Mouse (Mus musculus) lung, embryonic 14.5 days (tissue): ENCODE data around the gene Dmwd. TPM values are rescaled to one million over a fixed set of nuclear protein-coding genes. Genes with fewer than 3 reads are reported as not detected.

Experiments used
- ATAC-seq: fragments of 200-750 bp; cut with Nextera tagmentation; 2 replicates; pipeline ENCODE4 v1.8.0; 2017; ENCODE audit warnings: mild to moderate bottlenecking, moderate TSS enrichment, moderate library complexity; ENCODE audit not compliant: insufficient read depth
- DNase-seq: peaks from one replicate; pipeline ENCODE4 v3.0.0-alpha.2; 2015
- H3K27ac ChIP-seq: fragments of 300-500 bp; sonication (generic); 2 replicates; pipeline ENCODE4 v1.5.1; 2014; ENCODE audit warnings: low read depth, mild to moderate bottlenecking, moderate library complexity
- H3K27me3 ChIP-seq: fragments of 300-500 bp; sonication (generic); 2 replicates; pipeline ENCODE4 v1.6.1; 2014; ENCODE audit warnings: low read length, control low read depth; ENCODE audit not compliant: insufficient read depth
- H3K36me3 ChIP-seq: fragments of 300-500 bp; sonication (generic); 2 replicates; pipeline ENCODE4 v1.6.1; 2014; ENCODE audit warnings: control low read depth; ENCODE audit not compliant: insufficient read depth
- H3K4me1 ChIP-seq: fragments of 300-500 bp; sonication (generic); 2 replicates; pipeline ENCODE4 v1.6.1; 2014; ENCODE audit warnings: antibody characterized with exemption, control low read depth; ENCODE audit not compliant: insufficient read depth
- H3K4me2 ChIP-seq: fragments of 300-500 bp; sonication (generic); 2 replicates; pipeline ENCODE4 v1.6.1; 2014; ENCODE audit warnings: mild to moderate bottlenecking
- H3K4me3 ChIP-seq: fragments of 300-500 bp; sonication (generic); 2 replicates; pipeline ENCODE4 v1.5.1; 2014; ENCODE audit warnings: low read depth, low read length
- H3K9ac ChIP-seq: fragments of 300-500 bp; sonication (generic); 2 replicates; pipeline ENCODE4 v1.6.1; 2014
- H3K9me3 ChIP-seq: fragments of 300-500 bp; sonication (generic); 2 replicates; pipeline ENCODE4 v1.6.1; 2016; ENCODE audit warnings: low read depth, low read length, control low read depth
- CTCF ChIP-seq: IDR thresholded peaks from 2 replicates; pipeline ENCODE4 v1.5.1; 2016; ENCODE audit warnings: antibody characterized with exemption, low read depth
- WGBS: fragments of 180-500 bp; shearing (Covaris S2); extraction: QIAGEN DNeasy Blood & Tissue Kit; methylation state at CpG from one replicate; pipeline ENCODE4 v1.1.7; 2014; 5-methylcytosine and 5-hydroxymethylcytosine counted together
- polyA plus RNA-seq: library from polyadenylated mRNA; unstranded; fragments of >200 nt; fragmentation: Nextera tagmentation; extraction: Ambion mirVana; gene quantifications from 2 replicates; pipeline ENCODE4 v1.2.1, GENCODE M21; 2014

Dmwd gene
- polyA plus RNA-seq, 1 experiment from 2014 or later, result 19.2 TPM

DNA sequence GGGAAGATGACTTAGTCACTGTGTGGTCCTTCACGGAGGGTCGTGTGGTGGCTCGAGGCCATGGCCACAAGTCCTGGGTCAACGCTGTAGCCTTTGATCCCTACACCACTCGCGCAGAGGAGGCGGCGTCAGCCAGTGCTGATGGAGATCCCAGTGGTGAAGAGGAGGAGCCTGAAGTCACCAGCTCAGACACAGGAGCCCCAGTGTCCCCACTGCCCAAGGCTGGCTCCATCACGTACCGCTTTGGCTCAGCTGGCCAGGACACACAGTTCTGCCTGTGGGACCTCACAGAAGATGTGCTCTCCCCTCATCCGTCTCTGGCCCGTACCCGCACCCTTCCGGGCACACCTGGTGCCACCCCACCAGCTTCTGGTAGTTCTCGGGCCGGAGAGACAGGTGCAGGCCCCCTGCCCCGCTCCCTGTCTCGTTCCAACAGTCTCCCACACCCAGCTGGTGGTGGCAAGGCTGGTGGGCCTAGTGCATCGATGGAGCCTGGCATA lies 4.5 kb downstream of the Dmwd start:
- peaks cover 56% of the 10 kb centered on the region for H3K36me3 ChIP-seq
- H3K4me3 ChIP-seq, result no peak overlapping the region
- no peak overlapping the region for H3K9ac ChIP-seq
- TF ChIP-seq CTCF, result no peak
- no peak overlapping the region for H3K27ac ChIP-seq
- WGBS, result 84% methylated on average over 19 of the region's 19 CpGs
- H3K4me2 ChIP-seq, result no peak overlapping the region
- H3K27me3 ChIP-seq, result no peaks in the 10 kb centered on the region
- peaks cover 15% of the 10 kb centered on the region for H3K4me1 ChIP-seq
- no peaks in the 10 kb centered on the region for H3K9me3 ChIP-seq
- ATAC-seq (no peak), DNase-seq (no peak)

DNA sequence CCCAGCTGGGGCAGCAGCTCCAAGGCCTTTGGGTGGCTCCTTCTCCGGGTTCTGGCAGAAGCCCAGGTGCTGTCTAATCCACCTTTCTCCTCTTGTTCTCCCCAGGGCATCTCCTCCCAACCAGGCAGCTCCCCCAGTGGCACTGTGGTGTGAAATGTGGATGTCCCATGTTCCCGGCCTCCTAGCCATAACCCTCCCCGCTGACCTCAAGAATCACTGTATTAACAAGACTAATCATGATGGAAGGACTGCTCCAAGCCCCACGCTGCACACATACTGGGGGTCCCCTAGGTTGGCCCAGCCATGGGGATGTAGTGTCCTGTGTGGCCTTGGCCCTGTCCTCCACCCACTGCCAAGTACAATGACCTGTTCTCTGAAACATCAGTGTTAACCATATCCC lies 6.1 kb downstream of the Dmwd start:
- Histone ChIP-seq H3K27me3 (no peaks in the 10 kb centered on the region), H3K4me2 (no peak overlapping the region), H3K9ac (peak overlapping the region; percentile 7; the same call in 1 of the 2 replicates), H3K4me1 (peaks cover 14% of the 10 kb centered on the region), H3K36me3 (peaks cover 62% of the 10 kb centered on the region), H3K4me3 (no peak overlapping the region), H3K9me3 (no peaks in the 10 kb centered on the region), H3K27ac (no peak overlapping the region)
- no peak for ATAC-seq
- TF ChIP-seq CTCF, result no peak
- no peak for DNase-seq
- 79% methylated on average over 4 of the region's 4 CpGs for WGBS

DNA sequence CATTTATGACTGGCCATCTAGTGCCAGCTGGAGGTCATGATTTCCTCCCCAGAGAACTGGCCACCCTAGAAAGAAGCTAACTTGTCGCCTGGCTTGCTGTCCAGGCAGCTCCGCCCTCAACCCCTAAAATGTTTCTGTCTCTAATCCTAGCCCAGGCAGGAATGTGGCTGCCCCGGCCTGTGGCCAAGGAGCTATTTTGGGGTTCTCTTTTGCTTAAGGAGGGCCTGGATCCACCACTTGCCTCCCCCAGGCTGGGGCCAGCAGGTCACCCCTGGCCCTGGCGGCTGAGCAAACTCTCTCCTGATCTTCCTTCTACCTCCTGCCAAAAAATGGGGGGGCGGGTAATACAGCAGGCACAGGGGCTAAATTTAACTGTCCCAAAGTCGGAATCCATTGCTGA lies 7.1 kb downstream of the Dmwd start:
- peak; percentile 3; the same call in 1 of the 2 replicates for ATAC-seq
- peak overlapping the region; percentile 28; the same call in 1 of the 2 replicates for H3K27ac ChIP-seq
- WGBS, result 47% methylated on average over 6 of the region's 6 CpGs
- no peaks in the 10 kb centered on the region for H3K9me3 ChIP-seq
- DNase-seq, result peak; percentile 21
- H3K4me2 ChIP-seq, result peak overlapping the region; percentile 56
- H3K4me3 ChIP-seq, result no peak overlapping the region
- no peaks in the 10 kb centered on the region for H3K27me3 ChIP-seq
- no peak overlapping the region for H3K9ac ChIP-seq
- peaks cover 9% of the 10 kb centered on the region for H3K4me1 ChIP-seq
- TF ChIP-seq CTCF, result no peak
- H3K36me3 ChIP-seq, result peaks cover 67% of the 10 kb centered on the region

DNA sequence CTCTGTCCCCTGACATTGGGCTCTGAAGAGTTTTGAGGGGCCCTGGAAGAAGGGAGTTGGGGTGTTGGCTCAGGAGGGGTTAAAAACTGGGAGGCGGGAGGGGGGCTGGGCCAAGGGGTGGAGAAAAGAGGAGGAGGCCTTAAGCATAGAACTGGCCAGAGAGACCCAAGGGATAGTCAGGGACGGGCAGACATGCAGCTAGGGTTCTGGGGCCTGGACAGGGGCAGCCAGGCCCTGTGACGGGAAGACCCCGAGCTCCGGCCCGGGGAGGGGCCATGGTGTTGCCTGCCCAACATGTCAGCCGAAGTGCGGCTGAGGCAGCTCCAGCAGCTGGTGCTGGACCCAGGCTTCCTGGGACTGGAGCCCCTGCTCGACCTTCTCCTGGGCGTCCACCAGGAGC lies 7.7 kb downstream of the Dmwd start, which contains the start of gene Dmpk:
Gene Dmpk (plus strand): TSS at position 149 of the 400 bp plus-strand sequence.
- H3K4me1 ChIP-seq, result peaks cover 9% of the 10 kb centered on the region

DNA sequence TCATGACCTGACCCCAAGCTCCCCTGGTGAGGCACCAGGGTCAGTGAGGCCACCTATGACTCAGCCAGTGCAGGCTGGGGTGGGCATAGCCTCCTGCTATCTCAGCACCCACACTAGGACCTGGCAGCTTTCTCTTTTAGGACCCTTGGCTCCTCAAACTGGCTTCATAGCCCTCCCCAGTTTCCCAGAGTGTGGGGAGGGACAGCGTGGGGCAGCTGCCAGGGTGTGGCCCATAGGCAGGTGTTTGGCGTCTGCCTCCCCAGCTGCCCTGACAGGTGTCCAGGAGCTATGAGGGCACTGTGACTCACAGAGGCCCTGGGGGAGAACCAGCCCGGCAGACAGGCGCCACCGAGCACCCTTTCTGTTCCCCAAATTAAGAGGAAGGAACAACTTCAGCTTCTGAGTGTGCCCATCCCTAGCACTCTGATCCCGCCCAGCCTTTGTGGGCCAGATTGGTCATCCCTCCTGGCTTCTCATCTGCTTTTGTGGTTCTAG lies 8.3 kb downstream of the Dmwd start:
- H3K9ac ChIP-seq, result peak overlapping the region; percentile 50
- no peak for TF ChIP-seq CTCF
- peaks cover 9% of the 10 kb centered on the region for H3K4me1 ChIP-seq
- H3K36me3 ChIP-seq, result peaks cover 63% of the 10 kb centered on the region
- ATAC-seq (0 out of 2 replicates have a peak, but pooled peaks have one; percentile 6), DNase-seq (no peak)
- H3K4me2 ChIP-seq, result peak overlapping the region; percentile 56
- no peaks in the 10 kb centered on the region for H3K27me3 ChIP-seq
- H3K27ac ChIP-seq, result peak overlapping the region; percentile 59; the same call in 1 of the 2 replicates
- peak overlapping the region; percentile 35 for H3K4me3 ChIP-seq
- WGBS, result 59% methylated on average over 6 of the region's 6 CpGs
- no peaks in the 10 kb centered on the region for H3K9me3 ChIP-seq

More for the DNA sequence above, 7.7 kb downstream of the Dmwd start, which contains the start of gene Dmpk:
- Histone ChIP-seq H3K9ac (peak within 1 kb of the TSS; percentile 50), H3K27ac (peak within 1 kb of the TSS; percentile 59; the same call in 1 of the 2 replicates), H3K4me2 (peak within 1 kb of the TSS; percentile 56), H3K9me3 (no peaks in the 10 kb centered on the region), H3K4me3 (peak within 1 kb of the TSS; percentile 35), H3K36me3 (peaks cover 66% of the 10 kb centered on the region), H3K27me3 (no peaks in the 10 kb centered on the region)
- no peak for TF ChIP-seq CTCF
- peak; percentile 33 for DNase-seq
- peak; percentile 48 for ATAC-seq
- 34% methylated on average over 10 of the region's 10 CpGs for WGBS

DNA sequence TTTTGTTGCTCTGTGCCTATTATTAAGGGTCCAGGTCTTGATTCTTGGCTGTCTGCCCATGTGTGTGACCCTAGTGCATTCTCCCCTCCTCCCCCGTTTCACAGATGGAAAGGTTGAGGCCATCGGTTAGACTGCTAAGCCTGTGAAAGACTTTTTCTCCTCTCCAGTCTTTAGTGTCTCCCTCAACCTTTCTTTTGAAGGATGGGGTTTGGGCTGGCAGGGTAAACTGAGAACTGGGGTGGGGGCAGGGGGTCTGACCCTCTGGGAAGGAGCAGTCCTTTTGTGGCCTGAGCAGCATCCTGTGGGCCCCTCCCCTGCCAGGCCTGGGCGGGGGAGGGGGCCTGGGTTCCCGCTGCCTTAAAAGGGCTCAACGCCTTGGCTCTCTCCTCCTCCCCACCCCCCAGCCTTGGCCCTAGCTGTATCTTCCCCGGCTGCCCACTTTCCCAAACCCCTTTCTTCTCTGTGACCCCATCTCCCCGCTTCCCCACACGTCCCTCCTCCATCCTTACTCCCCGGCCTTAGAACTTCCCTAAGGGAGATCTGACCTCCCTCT lies 9.0 kb downstream of the Dmwd start:
- peak overlapping the region; percentile 56 for H3K4me2 ChIP-seq
- no peak for TF ChIP-seq CTCF
- peak overlapping the region; percentile 28; the same call in 1 of the 2 replicates for H3K9ac ChIP-seq
- peak overlapping the region; percentile 59 for H3K27ac ChIP-seq
- peaks cover 57% of the 10 kb centered on the region for H3K36me3 ChIP-seq
- H3K9me3 ChIP-seq, result no peaks in the 10 kb centered on the region
- peak overlapping the region; percentile 35 for H3K4me3 ChIP-seq
- DNase-seq (peak; percentile 26), ATAC-seq (no peak)
- WGBS, result 17% methylated on average over 9 of the region's 9 CpGs
- no peaks in the 10 kb centered on the region for H3K27me3 ChIP-seq
- peaks cover 9% of the 10 kb centered on the region for H3K4me1 ChIP-seq

DNA sequence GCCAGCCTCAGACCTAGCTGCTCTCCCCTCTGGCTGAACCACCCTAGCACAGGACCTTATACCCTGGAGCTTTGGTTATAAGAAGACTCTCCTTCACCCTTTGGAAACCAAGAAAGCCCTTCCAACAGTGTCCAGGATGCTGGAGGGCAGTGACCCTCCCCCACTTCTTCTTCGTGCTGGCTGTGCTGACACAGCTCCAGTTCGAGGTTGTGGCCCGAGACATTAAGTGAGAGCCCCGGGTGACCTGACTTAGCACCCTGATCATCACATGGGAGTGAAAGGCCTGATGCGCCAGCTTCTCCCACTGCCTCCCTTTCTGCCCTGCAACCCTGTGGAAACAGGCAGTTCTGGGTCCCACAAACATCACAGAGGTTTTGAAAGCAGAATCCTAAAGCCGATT lies 9.5 kb downstream of the Dmwd start:
- no peaks in the 10 kb centered on the region for H3K27me3 ChIP-seq
- peak overlapping the region; percentile 28; the same call in 1 of the 2 replicates for H3K9ac ChIP-seq
- H3K36me3 ChIP-seq, result peaks cover 55% of the 10 kb centered on the region
- DNase-seq (no peak), ATAC-seq (0 out of 2 replicates have a peak, but pooled peaks have one; percentile 5)
- no peaks in the 10 kb centered on the region for H3K9me3 ChIP-seq
- H3K27ac ChIP-seq, result peak overlapping the region; percentile 59
- H3K4me3 ChIP-seq, result peak overlapping the region; percentile 35
- peak overlapping the region; percentile 56 for H3K4me2 ChIP-seq
- H3K4me1 ChIP-seq, result peaks cover 9% of the 10 kb centered on the region
- WGBS, result 10% methylated on average over 6 of the region's 6 CpGs
- TF ChIP-seq CTCF, result no peak
